Mouse (Mus musculus): Measurements from ENCODE around the gene Sh3bp2. TPM values are rescaled to one million over a fixed set of nuclear protein-coding genes. Genes with fewer than 3 reads are reported as not detected.

Sh3bp2 gene
- polyA plus RNA-seq, 1 experiment from 2014 or later, result 17.1 TPM

- Histone ChIP-seq H3K36me3 (ENCODE audit: control insufficient read depth, insufficient read depth, low read length) (no peaks in the 10 kb centered on the region), H3K9me3 (ENCODE audit: control insufficient read depth, low read length) (no peaks in the 10 kb centered on the region), H3K27me3 (replicated peaks; ENCODE audit: control insufficient read depth, insufficient read depth, low read length) (no peaks in the 10 kb centered on the region), H3K27ac (ENCODE audit: low read depth, low read length) (no peak overlapping the region), H3K4me3 (ENCODE audit: low read length) (no peak overlapping the region), H3K9ac (ENCODE audit: low read depth, low read length) (no peak overlapping the region), H3K4me2 (ENCODE audit: low read length) (no peak overlapping the region), H3K4me1 (ENCODE audit: control insufficient read depth, insufficient read depth, low read depth, low read length) (no peaks in the 10 kb centered on the region)
- 86% methylated on average over 5 of the region's 5 CpGs for WGBS
- ATAC-seq, result no peak
Measured at GRCm38 (mm10) chr5:34534776-34535581, 9.3 kb downstream of the Sh3bp2 start.

GRCm38 (mm10) chr5:34535831-34536230 is 10.2 kb downstream of the Sh3bp2 start:
- Histone ChIP-seq H3K4me1 (ENCODE audit: control insufficient read depth, insufficient read depth, low read depth, low read length) (no peaks in the 10 kb centered on the region), H3K27ac (ENCODE audit: low read depth, low read length) (no peak overlapping the region), H3K36me3 (ENCODE audit: control insufficient read depth, insufficient read depth, low read length) (no peaks in the 10 kb centered on the region), H3K9me3 (ENCODE audit: control insufficient read depth, low read length) (no peaks in the 10 kb centered on the region), H3K27me3 (replicated peaks; ENCODE audit: control insufficient read depth, insufficient read depth, low read length) (no peaks in the 10 kb centered on the region), H3K9ac (ENCODE audit: low read depth, low read length) (no peak overlapping the region), H3K4me3 (ENCODE audit: low read length) (no peak overlapping the region), H3K4me2 (ENCODE audit: low read length) (no peak overlapping the region)
- no peak for ATAC-seq
- WGBS, result 88% methylated on average over 7 of the region's 7 CpGs

GRCm38 (mm10) chr5:34538079-34538478 is 12.4 kb downstream of the Sh3bp2 start:
- Histone ChIP-seq H3K9ac (ENCODE audit: low read depth, low read length) (no peak overlapping the region), H3K9me3 (ENCODE audit: control insufficient read depth, low read length) (no peaks in the 10 kb centered on the region), H3K27me3 (replicated peaks; ENCODE audit: control insufficient read depth, insufficient read depth, low read length) (no peaks in the 10 kb centered on the region), H3K27ac (ENCODE audit: low read depth, low read length) (no peak overlapping the region), H3K4me1 (ENCODE audit: control insufficient read depth, insufficient read depth, low read depth, low read length) (no peaks in the 10 kb centered on the region), H3K4me3 (ENCODE audit: low read length) (no peak overlapping the region), H3K4me2 (ENCODE audit: low read length) (no peak overlapping the region), H3K36me3 (ENCODE audit: control insufficient read depth, insufficient read depth, low read length) (no peaks in the 10 kb centered on the region)
- WGBS, result 77% methylated on average over 7 of the region's 7 CpGs
- no peak for ATAC-seq

GRCm38 (mm10) chr5:34538527-34538926 is 12.9 kb downstream of the Sh3bp2 start:
- Histone ChIP-seq H3K4me3 (ENCODE audit: low read length) (no peak overlapping the region), H3K36me3 (ENCODE audit: control insufficient read depth, insufficient read depth, low read length) (no peaks in the 10 kb centered on the region), H3K4me1 (ENCODE audit: control insufficient read depth, insufficient read depth, low read depth, low read length) (no peaks in the 10 kb centered on the region), H3K9ac (ENCODE audit: low read depth, low read length) (no peak overlapping the region), H3K27me3 (replicated peaks; ENCODE audit: control insufficient read depth, insufficient read depth, low read length) (no peaks in the 10 kb centered on the region), H3K9me3 (ENCODE audit: control insufficient read depth, low read length) (no peaks in the 10 kb centered on the region), H3K27ac (ENCODE audit: low read depth, low read length) (no peak overlapping the region), H3K4me2 (ENCODE audit: low read length) (no peak overlapping the region)
- 50% methylated on average over 5 of the region's 5 CpGs for WGBS
- no peak for ATAC-seq

- Histone ChIP-seq H3K36me3 (ENCODE audit: control insufficient read depth, insufficient read depth, low read length) (no peaks in the 10 kb centered on the region), H3K9me3 (ENCODE audit: control insufficient read depth, low read length) (no peaks in the 10 kb centered on the region), H3K4me1 (ENCODE audit: control insufficient read depth, insufficient read depth, low read depth, low read length) (no peaks in the 10 kb centered on the region), H3K27me3 (replicated peaks; ENCODE audit: control insufficient read depth, insufficient read depth, low read length) (no peaks in the 10 kb centered on the region), H3K9ac (ENCODE audit: low read depth, low read length) (no peak overlapping the region), H3K4me3 (ENCODE audit: low read length) (no peak overlapping the region), H3K27ac (ENCODE audit: low read depth, low read length) (no peak overlapping the region), H3K4me2 (ENCODE audit: low read length) (no peak overlapping the region)
- WGBS, result 91% methylated on average over 2 of the region's 2 CpGs
- no peak for ATAC-seq
Measured at GRCm38 (mm10) chr5:34539121-34539520, 13.5 kb downstream of the Sh3bp2 start.

- no peak overlapping the region for H3K4me2 ChIP-seq (ENCODE audit: low read length)
- H3K9me3 ChIP-seq (ENCODE audit: control insufficient read depth, low read length), result no peaks in the 10 kb centered on the region
- WGBS, result 74% methylated on average over 1 of the region's 1 CpGs
- H3K36me3 ChIP-seq (ENCODE audit: control insufficient read depth, insufficient read depth, low read length), result no peaks in the 10 kb centered on the region
- no peak overlapping the region for H3K27ac ChIP-seq (ENCODE audit: low read depth, low read length)
- no peaks in the 10 kb centered on the region for H3K4me1 ChIP-seq (ENCODE audit: control insufficient read depth, insufficient read depth, low read depth, low read length)
- H3K9ac ChIP-seq (ENCODE audit: low read depth, low read length), result no peak overlapping the region
- no peak overlapping the region for H3K4me3 ChIP-seq (ENCODE audit: low read length)
- no peaks in the 10 kb centered on the region for H3K27me3 ChIP-seq (replicated peaks; ENCODE audit: control insufficient read depth, insufficient read depth, low read length)
- no peak for ATAC-seq
Measured at GRCm38 (mm10) chr5:34542166-34542565, 16.5 kb downstream of the Sh3bp2 start.

GRCm38 (mm10) chr5:34543114-34543513 is 17.5 kb downstream of the Sh3bp2 start:
- ATAC-seq, result no peak
- Histone ChIP-seq H3K9me3 (ENCODE audit: control insufficient read depth, low read length) (no peaks in the 10 kb centered on the region), H3K36me3 (ENCODE audit: control insufficient read depth, insufficient read depth, low read length) (no peaks in the 10 kb centered on the region), H3K27me3 (replicated peaks; ENCODE audit: control insufficient read depth, insufficient read depth, low read length) (no peaks in the 10 kb centered on the region), H3K9ac (ENCODE audit: low read depth, low read length) (no peak overlapping the region), H3K27ac (ENCODE audit: low read depth, low read length) (no peak overlapping the region), H3K4me2 (ENCODE audit: low read length) (no peak overlapping the region), H3K4me1 (ENCODE audit: control insufficient read depth, insufficient read depth, low read depth, low read length) (no peaks in the 10 kb centered on the region), H3K4me3 (ENCODE audit: low read length) (no peak overlapping the region)
- 52% methylated on average over 4 of the region's 4 CpGs for WGBS

GRCm38 (mm10) chr5:34547410-34547809 is 21.8 kb downstream of the Sh3bp2 start:
- no peak overlapping the region for H3K4me3 ChIP-seq (ENCODE audit: low read length)
- H3K4me2 ChIP-seq (ENCODE audit: low read length), result no peak overlapping the region
- H3K4me1 ChIP-seq (ENCODE audit: control insufficient read depth, insufficient read depth, low read depth, low read length), result peaks cover 15% of the 10 kb centered on the region
- no peak overlapping the region for H3K9ac ChIP-seq (ENCODE audit: low read depth, low read length)
- H3K9me3 ChIP-seq (ENCODE audit: control insufficient read depth, low read length), result no peaks in the 10 kb centered on the region
- H3K27me3 ChIP-seq (replicated peaks; ENCODE audit: control insufficient read depth, insufficient read depth, low read length), result no peaks in the 10 kb centered on the region
- no peak overlapping the region for H3K27ac ChIP-seq (ENCODE audit: low read depth, low read length)
- no peak for ATAC-seq
- peaks cover 4% of the 10 kb centered on the region; the same call in 1 of the 2 replicates for H3K36me3 ChIP-seq (ENCODE audit: control insufficient read depth, insufficient read depth, low read length)

- Histone ChIP-seq H3K4me1 (ENCODE audit: control insufficient read depth, insufficient read depth, low read depth, low read length) (peaks cover 15% of the 10 kb centered on the region), H3K9ac (ENCODE audit: low read depth, low read length) (peak overlapping the region; percentile 97), H3K27me3 (replicated peaks; ENCODE audit: control insufficient read depth, insufficient read depth, low read length) (no peaks in the 10 kb centered on the region), H3K9me3 (ENCODE audit: control insufficient read depth, low read length) (no peaks in the 10 kb centered on the region), H3K4me3 (ENCODE audit: low read length) (peak overlapping the region; percentile 95), H3K36me3 (ENCODE audit: control insufficient read depth, insufficient read depth, low read length) (peaks cover 14% of the 10 kb centered on the region), H3K4me2 (ENCODE audit: low read length) (peak overlapping the region; percentile 66), H3K27ac (ENCODE audit: low read depth, low read length) (peak overlapping the region; percentile 84; the same call in 1 of the 2 replicates)
- ATAC-seq, result peak; percentile 32
- WGBS, result 26% methylated on average over 8 of the region's 8 CpGs
Measured at GRCm38 (mm10) chr5:34549135-34549482, 23.5 kb downstream of the Sh3bp2 start.
